Mouse (Mus musculus): ENCODE measurements around the gene Rhob.

GRCm38 (mm10) chr12:8498148-8498571, 1.6 kb downstream of the Rhob start:
- no peak for TF ChIP-seq CTCF (IDR thresholded peaks at IDR 0.05; ENCODE audit: control insufficient read depth, insufficient read depth, insufficient read length)
- TF ChIP-seq MYOD1 (IDR thresholded peaks at IDR 0.05; ENCODE audit: control insufficient read depth, insufficient read length, low read depth): no peak
- no peak for TF ChIP-seq MAX (IDR thresholded peaks at IDR 0.05)
- TF ChIP-seq FOSL1 (IDR thresholded peaks at IDR 0.05; ENCODE audit: insufficient read depth, low read length, poor library complexity, severe bottlenecking): no peak
- TF ChIP-seq CEBPB (IDR thresholded peaks at IDR 0.05; ENCODE audit: low read depth): no peak
